Mouse (Mus musculus): ENCODE data around the gene Bnipl.

GRCm38 (mm10) chr3:95263089-95263739, 12.2 kb upstream of the Bnipl start:
- TF ChIP-seq CTCF (IDR thresholded peaks at IDR 0.05; ENCODE audit: borderline replicate concordance, extremely low read depth, insufficient read depth, insufficient read length), result peak; percentile 68
- no peak for TF ChIP-seq POLR2A (IDR thresholded peaks at IDR 0.05; ENCODE audit: borderline replicate concordance, extremely low read depth, insufficient read depth, insufficient read length, poor library complexity, severe bottlenecking)

Data from brain, embryonic 14.5 days (tissue).